Mouse (Mus musculus): ENCODE measurements around the gene Flnb. TPM values are rescaled to one million over a fixed set of nuclear protein-coding genes. Genes with fewer than 3 reads are reported as not detected.

Gene Flnb
- total and polyA plus RNA-seq, 3 experiments = 29.5 to 74.0 (median 61.6) TPM

- dilution Hi-C loops (cut with MboI; ENCODE audit: extremely low pct_ligation_motif_present, extremely low pct_unique_long_range_greater_than_20kb, low sequenced_read_pairs) = no loop called here
- no peak overlapping the region for H3K4me3 ChIP-seq (replicated peaks in 1 of 3; ENCODE audit: low read depth in 2 of 3, low read length in 2 of 3, poor library complexity in 1 of 3)
- H3K9ac ChIP-seq (ENCODE audit: insufficient read depth, low read depth) = no peak overlapping the region
- H3K27ac ChIP-seq (ENCODE audit: insufficient read depth, low read depth) = no peak overlapping the region; the same call in 1 of the 2 replicates
- no peak for DNase-seq (ENCODE audit: extremely low read depth)
- in situ Hi-C loops (cut with MboI; ENCODE audit: low pct_ligation_motif_present, low pct_unique_long_range_greater_than_20kb, low sequenced_read_pairs) = no loop called here
- peaks cover 26 to 84% of the 10 kb centered on the region in 2 experiments for H3K4me1 ChIP-seq (ENCODE audit: control insufficient read depth in 1 of 2, insufficient read depth in 2 of 2)
- TF ChIP-seq TCF12 (IDR thresholded peaks at IDR 0.05; ENCODE audit: low read depth, low read length) (no peak), CHD1 (IDR thresholded peaks at IDR 0.05; ENCODE audit: low read depth, low read length) (no peak), ETS1 (conservative IDR thresholded peaks at IDR 0.05; ENCODE audit: low read depth, low read length) (no peak), MAFK (IDR thresholded peaks at IDR 0.05; ENCODE audit: insufficient replicate concordance, low read length) (no peak), ZKSCAN1 (IDR thresholded peaks at IDR 0.05; ENCODE audit: borderline replicate concordance, low read depth, low read length) (no peak), TBP (conservative IDR thresholded peaks at IDR 0.05; ENCODE audit: low read depth, low read length) (no peak), UBTF (IDR thresholded peaks at IDR 0.05; ENCODE audit: low read depth, low read length) (no peak), ELF1 (IDR thresholded peaks at IDR 0.05; ENCODE audit: low read depth, low read length) (no peak), MXI1 (IDR thresholded peaks at IDR 0.05; ENCODE audit: low read depth, low read length) (no peak), MYC (IDR thresholded peaks at IDR 0.05; ENCODE audit: low read depth, low read length) (no peak), RAD21 (IDR thresholded peaks at IDR 0.05; ENCODE audit: low read depth, low read length) (no peak), JUND (conservative IDR thresholded peaks at IDR 0.05; ENCODE audit: low read depth, low read length) (no peak), MEF2A (IDR thresholded peaks at IDR 0.05; ENCODE audit: borderline replicate concordance, low read depth, low read length) (no peak), ZNF384 (IDR thresholded peaks at IDR 0.05; ENCODE audit: low read depth, low read length) (no peak), IRF4 (IDR thresholded peaks at IDR 0.05; ENCODE audit: low read depth, low read length) (no peak), KAT2A (IDR thresholded peaks at IDR 0.05; ENCODE audit: insufficient replicate concordance, low read length) (no peak)
- peaks cover 36% of the 10 kb centered on the region for H3K79me2 ChIP-seq (replicated peaks; ENCODE audit: control insufficient read depth, extremely low read depth, insufficient read depth, poor library complexity, severe bottlenecking)
- no peak overlapping the region for H3K4me2 ChIP-seq (ENCODE audit: insufficient read depth, low read depth, poor library complexity, severe bottlenecking)
- H3K36me3 ChIP-seq (replicated peaks in 1 of 2; ENCODE audit: control insufficient read depth in 1 of 2, insufficient read depth in 1 of 2, low read length in 1 of 2) = peaks cover 12 to 52% of the 10 kb centered on the region in 2 experiments
- no peaks in the 10 kb centered on the region for H3K9me3 ChIP-seq (replicated peaks; ENCODE audit: low read length)
- H3K27me3 ChIP-seq (replicated peaks) = no peaks in the 10 kb centered on the region
Measured at GRCm38 (mm10) chr14:7855501-7855900, 37.7 kb downstream of the Flnb start.

- Histone ChIP-seq H3K36me3 (replicated peaks in 1 of 2; ENCODE audit: control insufficient read depth in 1 of 2, insufficient read depth in 1 of 2, low read length in 1 of 2) (peaks cover 12 to 51% of the 10 kb centered on the region in 2 experiments), H3K27me3 (replicated peaks) (no peaks in the 10 kb centered on the region), H3K79me2 (replicated peaks; ENCODE audit: control insufficient read depth, extremely low read depth, insufficient read depth, poor library complexity, severe bottlenecking) (peaks cover 35% of the 10 kb centered on the region), H3K27ac (ENCODE audit: insufficient read depth, low read depth) (no peak overlapping the region), H3K9me3 (replicated peaks; ENCODE audit: low read length) (no peaks in the 10 kb centered on the region), H3K9ac (ENCODE audit: insufficient read depth, low read depth) (peak overlapping the region; percentile 66; the same call in 1 of the 2 replicates), H3K4me1 (ENCODE audit: control insufficient read depth in 1 of 2, insufficient read depth in 2 of 2) (peaks cover 30 to 84% of the 10 kb centered on the region in 2 experiments), H3K4me2 (ENCODE audit: insufficient read depth, low read depth, poor library complexity, severe bottlenecking) (no peak overlapping the region), H3K4me3 (replicated peaks in 1 of 3; ENCODE audit: low read depth in 2 of 3, low read length in 2 of 3, poor library complexity in 1 of 3) (no peak overlapping the region)
- TF ChIP-seq JUND (conservative IDR thresholded peaks at IDR 0.05; ENCODE audit: low read depth, low read length) = no peak
- TF ChIP-seq NRF1 (IDR thresholded peaks at IDR 0.05; ENCODE audit: low read depth, low read length) = no peak
- no peak for TF ChIP-seq MAZ (IDR thresholded peaks at IDR 0.05; ENCODE audit: low read depth, low read length)
- TF ChIP-seq IRF4 (IDR thresholded peaks at IDR 0.05; ENCODE audit: low read depth, low read length) = no peak
- TF ChIP-seq HCFC1 (IDR thresholded peaks at IDR 0.05; ENCODE audit: low read depth, low read length) = no peak
- TF ChIP-seq KAT2A (IDR thresholded peaks at IDR 0.05; ENCODE audit: insufficient replicate concordance, low read length) = no peak
- no peak for TF ChIP-seq POLR2A (IDR thresholded peaks at IDR 0.05; ENCODE audit: low read depth, low read length)
- no peak for TF ChIP-seq CHD2 (IDR thresholded peaks at IDR 0.05; ENCODE audit: low read length)
- TF ChIP-seq RCOR1 (conservative IDR thresholded peaks at IDR 0.05; ENCODE audit: low read depth, low read length) = no peak
- TF ChIP-seq ZC3H11A (IDR thresholded peaks at IDR 0.05; ENCODE audit: low read depth, low read length) = no peak
- no peak for TF ChIP-seq MEF2A (IDR thresholded peaks at IDR 0.05; ENCODE audit: borderline replicate concordance, low read depth, low read length)
- no peak for TF ChIP-seq TCF12 (IDR thresholded peaks at IDR 0.05; ENCODE audit: low read depth, low read length)
- no peak for TF ChIP-seq MAFK (IDR thresholded peaks at IDR 0.05; ENCODE audit: insufficient replicate concordance, low read length)
- no peak for TF ChIP-seq EP300 (IDR thresholded peaks at IDR 0.05; ENCODE audit: low read length)
- no peak for TF ChIP-seq RAD21 (IDR thresholded peaks at IDR 0.05; ENCODE audit: low read depth, low read length)
- no peak for TF ChIP-seq MXI1 (IDR thresholded peaks at IDR 0.05; ENCODE audit: low read depth, low read length)
- no peak for TF ChIP-seq USF1 (IDR thresholded peaks at IDR 0.05; ENCODE audit: low read depth, low read length)
- dilution Hi-C loops (cut with MboI; ENCODE audit: extremely low pct_ligation_motif_present, extremely low pct_unique_long_range_greater_than_20kb, low sequenced_read_pairs) (no loop called here), in situ Hi-C loops (cut with MboI; ENCODE audit: low pct_ligation_motif_present, low pct_unique_long_range_greater_than_20kb, low sequenced_read_pairs) (no loop called here)
- DNase-seq (ENCODE audit: extremely low read depth) = no peak
Measured at GRCm38 (mm10) chr14:7856348-7856747, 38.6 kb downstream of the Flnb start.
